Mouse (Mus musculus) lung, embryonic 14.5 days (tissue): Measurements from ENCODE around the gene C530008M17Rik. TPM values are rescaled to one million over a fixed set of nuclear protein-coding genes. Genes with fewer than 3 reads are reported as not detected.
A peak's percentile ranks its signal among the peaks of the same experiment; 100 is the strongest.

Experiments
- ATAC-seq: fragments of 200-750 bp; cut with Nextera tagmentation; 2 replicates; pipeline ENCODE4 v1.8.0; 2017; ENCODE audit warnings: mild to moderate bottlenecking, moderate TSS enrichment, moderate library complexity; ENCODE audit not compliant: insufficient read depth
- DNase-seq: peaks from one replicate; pipeline ENCODE4 v3.0.0-alpha.2; 2015
- H3K27ac ChIP-seq: fragments of 300-500 bp; sonication (generic); 2 replicates; pipeline ENCODE4 v1.5.1; 2014; ENCODE audit warnings: low read depth, mild to moderate bottlenecking, moderate library complexity
- H3K27me3 ChIP-seq: fragments of 300-500 bp; sonication (generic); 2 replicates; pipeline ENCODE4 v1.6.1; 2014; ENCODE audit warnings: low read length, control low read depth; ENCODE audit not compliant: insufficient read depth
- H3K36me3 ChIP-seq: fragments of 300-500 bp; sonication (generic); 2 replicates; pipeline ENCODE4 v1.6.1; 2014; ENCODE audit warnings: control low read depth; ENCODE audit not compliant: insufficient read depth
- H3K4me1 ChIP-seq: fragments of 300-500 bp; sonication (generic); 2 replicates; pipeline ENCODE4 v1.6.1; 2014; ENCODE audit warnings: antibody characterized with exemption, control low read depth; ENCODE audit not compliant: insufficient read depth
- H3K4me2 ChIP-seq: fragments of 300-500 bp; sonication (generic); 2 replicates; pipeline ENCODE4 v1.6.1; 2014; ENCODE audit warnings: mild to moderate bottlenecking
- H3K4me3 ChIP-seq: fragments of 300-500 bp; sonication (generic); 2 replicates; pipeline ENCODE4 v1.5.1; 2014; ENCODE audit warnings: low read depth, low read length
- H3K9ac ChIP-seq: fragments of 300-500 bp; sonication (generic); 2 replicates; pipeline ENCODE4 v1.6.1; 2014
- H3K9me3 ChIP-seq: fragments of 300-500 bp; sonication (generic); 2 replicates; pipeline ENCODE4 v1.6.1; 2016; ENCODE audit warnings: low read depth, low read length, control low read depth
- CTCF ChIP-seq: IDR thresholded peaks from 2 replicates; pipeline ENCODE4 v1.5.1; 2016; ENCODE audit warnings: antibody characterized with exemption, low read depth
- WGBS: fragments of 180-500 bp; shearing (Covaris S2); extraction: QIAGEN DNeasy Blood & Tissue Kit; methylation state at CpG from one replicate; pipeline ENCODE4 v1.1.7; 2014; 5-methylcytosine and 5-hydroxymethylcytosine counted together
- polyA plus RNA-seq: library from polyadenylated mRNA; unstranded; fragments of >200 nt; fragmentation: Nextera tagmentation; extraction: Ambion mirVana; gene quantifications from 2 replicates; pipeline ENCODE4 v1.2.1, GENCODE M21; 2014

Gene C530008M17Rik
- polyA plus RNA-seq, 1 experiment from 2014 or later: 14.8 TPM

DNA sequence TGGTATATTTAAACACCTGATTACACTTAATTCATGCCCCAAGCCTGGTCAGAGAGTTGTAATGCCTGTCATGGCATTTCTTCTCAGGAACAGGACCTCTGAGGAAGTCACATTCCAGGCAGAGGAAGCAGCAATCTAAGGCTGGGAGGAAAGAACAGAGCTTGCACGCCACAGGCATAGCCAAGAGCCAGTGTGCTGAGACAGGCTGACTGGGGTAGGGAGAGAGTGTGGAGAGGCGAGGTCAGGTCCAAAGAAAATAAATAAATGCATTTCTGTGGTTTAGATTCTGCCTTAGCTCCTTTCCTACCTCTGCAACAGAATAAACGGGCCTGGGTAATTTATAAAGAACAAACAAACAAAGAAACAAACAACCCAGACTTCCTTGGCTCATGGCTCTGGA is 104.0 kb downstream of the C530008M17Rik start:
- H3K4me1 ChIP-seq: 0 out of 2 replicates have a peak, but pooled peaks cover 13% of the 10 kb centered on the region
- 45% methylated on average over 3 of the region's 3 CpGs for WGBS

DNA sequence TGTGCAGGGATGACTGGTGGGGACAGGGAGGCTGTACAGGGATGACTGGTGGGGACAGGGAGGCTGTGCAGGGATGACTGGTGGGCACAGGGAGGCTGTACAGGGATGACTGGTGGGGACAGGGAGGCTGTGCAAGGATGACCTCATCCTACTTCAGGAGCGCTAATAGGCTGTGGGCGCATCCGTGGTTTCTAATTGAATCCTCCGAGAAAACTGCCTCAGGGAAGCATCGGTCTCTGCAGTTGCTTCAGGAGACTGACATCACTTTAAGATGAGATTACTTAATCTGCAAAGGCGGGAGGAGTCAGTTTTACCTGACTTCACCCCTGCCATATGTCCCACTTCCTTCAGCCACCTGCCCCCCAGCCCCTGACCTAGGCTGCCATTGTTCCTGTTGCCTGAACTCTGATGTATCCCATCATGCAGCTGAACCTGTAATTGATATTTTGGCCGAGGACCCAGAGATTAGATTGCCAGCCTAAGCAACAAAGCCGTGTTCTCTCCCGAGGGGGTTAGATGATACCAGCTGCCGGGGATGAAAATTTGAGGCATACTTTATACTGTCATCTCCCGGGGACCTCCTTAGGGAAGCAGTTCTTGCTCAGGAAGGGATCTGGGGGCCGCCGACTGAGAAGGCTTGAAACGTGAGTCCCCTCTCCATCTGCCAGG is 105.9 kb downstream of the C530008M17Rik start:
- Histone ChIP-seq H3K4me1 (0 out of 2 replicates have a peak, but pooled peaks cover 13% of the 10 kb centered on the region), H3K4me3 (no peak overlapping the region), H3K9me3 (peaks cover 4% of the 10 kb centered on the region; the same call in 1 of the 2 replicates), H3K27ac (no peak overlapping the region), H3K36me3 (no peaks in the 10 kb centered on the region), H3K4me2 (no peak overlapping the region), H3K27me3 (no peaks in the 10 kb centered on the region), H3K9ac (no peak overlapping the region)
- DNase-seq (no peak), ATAC-seq (no peak)
- 70% methylated on average over 14 of the region's 14 CpGs for WGBS
- no peak for TF ChIP-seq CTCF

More for the DNA sequence above, 104.0 kb downstream of the C530008M17Rik start:
- no peaks in the 10 kb centered on the region for H3K36me3 ChIP-seq
- peak; percentile 10 for DNase-seq
- H3K4me2 ChIP-seq: no peak overlapping the region
- H3K27me3 ChIP-seq: no peaks in the 10 kb centered on the region
- ATAC-seq: no peak
- no peak overlapping the region for H3K9ac ChIP-seq
- no peak overlapping the region for H3K4me3 ChIP-seq
- TF ChIP-seq CTCF: no peak
- no peaks in the 10 kb centered on the region for H3K9me3 ChIP-seq
- H3K27ac ChIP-seq: no peak overlapping the region

DNA sequence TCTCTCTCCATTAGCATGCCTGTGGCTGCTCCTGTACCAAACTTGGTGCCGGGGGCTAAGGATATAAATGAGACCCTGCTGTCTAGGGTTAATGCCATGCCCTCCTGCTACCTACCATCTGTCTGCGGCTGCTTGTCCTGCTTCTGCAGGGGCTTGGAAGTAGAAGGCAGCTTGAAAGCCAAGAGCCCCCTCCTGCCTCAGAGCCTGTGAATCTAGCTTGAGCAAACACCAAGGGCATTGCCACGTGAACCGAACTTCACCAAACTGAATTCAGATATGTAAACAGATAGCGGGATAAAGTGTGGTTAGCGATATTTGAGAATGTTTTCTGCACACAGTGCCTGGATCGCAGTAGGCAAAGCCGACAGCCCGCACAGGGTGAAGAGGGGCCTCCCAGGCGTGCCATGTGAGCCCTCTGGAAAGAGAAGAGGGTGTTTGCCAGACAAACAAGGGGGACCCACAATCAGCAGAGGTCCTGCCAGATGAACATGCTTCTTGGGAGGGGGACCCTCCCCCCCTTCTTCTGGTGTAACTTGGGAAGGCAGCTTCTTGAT is 106.9 kb downstream of the C530008M17Rik start:
- Histone ChIP-seq H3K4me3 (no peak overlapping the region), H3K27ac (peak overlapping the region; percentile 38; the same call in 1 of the 2 replicates), H3K27me3 (no peaks in the 10 kb centered on the region), H3K4me1 (0 out of 2 replicates have a peak, but pooled peaks cover 13% of the 10 kb centered on the region), H3K4me2 (peak overlapping the region; percentile 36), H3K9ac (no peak overlapping the region), H3K36me3 (no peaks in the 10 kb centered on the region), H3K9me3 (peaks cover 4% of the 10 kb centered on the region; the same call in 1 of the 2 replicates)
- WGBS: 32% methylated on average over 10 of the region's 10 CpGs
- no peak for TF ChIP-seq CTCF
- ATAC-seq (peak; percentile 91), DNase-seq (peak; percentile 58)

DNA sequence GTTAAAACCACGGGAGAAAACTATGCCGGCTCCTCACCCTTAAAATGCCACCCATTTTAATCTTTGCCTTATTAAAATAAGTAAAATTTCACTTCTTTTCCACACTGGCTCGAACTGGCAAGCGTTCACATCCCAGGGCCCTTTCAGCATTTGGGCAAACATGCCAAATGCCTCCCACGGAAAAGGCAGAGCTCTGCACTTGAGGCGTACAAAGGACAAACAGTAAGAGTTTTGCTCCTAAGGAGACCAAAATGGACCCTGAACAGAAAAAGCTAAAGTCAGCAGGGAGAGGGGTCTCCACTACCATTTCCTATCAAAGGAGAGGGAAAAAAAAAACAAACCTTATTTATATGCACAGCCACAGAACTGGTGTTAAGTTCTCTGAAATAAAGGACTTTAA is 107.4 kb downstream of the C530008M17Rik start:
- Histone ChIP-seq H3K27me3 (no peaks in the 10 kb centered on the region), H3K9ac (no peak overlapping the region), H3K9me3 (peaks cover 4% of the 10 kb centered on the region; the same call in 1 of the 2 replicates), H3K4me3 (no peak overlapping the region), H3K4me1 (0 out of 2 replicates have a peak, but pooled peaks cover 13% of the 10 kb centered on the region), H3K36me3 (no peaks in the 10 kb centered on the region), H3K27ac (peak overlapping the region; percentile 38; the same call in 1 of the 2 replicates), H3K4me2 (peak overlapping the region; percentile 36)
- no peak for TF ChIP-seq CTCF
- ATAC-seq: no peak
- peak; percentile 33 for DNase-seq
- 44% methylated on average over 6 of the region's 6 CpGs for WGBS

DNA sequence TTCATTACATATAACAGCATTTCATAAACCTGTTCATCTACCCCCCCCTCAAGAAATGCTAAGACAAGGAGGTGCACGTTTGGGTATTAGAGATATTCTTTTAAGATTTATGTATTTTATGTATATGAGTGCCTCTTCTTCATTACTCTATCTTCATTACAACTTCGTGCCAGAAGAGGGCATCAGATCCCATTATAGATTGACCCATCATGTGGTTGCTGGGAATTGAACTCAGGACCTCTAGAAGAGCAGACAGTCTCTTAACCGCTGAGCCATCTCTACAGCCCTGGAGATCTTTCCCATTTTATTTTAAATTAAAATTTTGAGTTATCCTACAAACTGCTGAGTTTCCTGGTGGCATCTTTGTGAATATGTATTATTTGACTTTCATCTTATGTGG is 112.7 kb downstream of the C530008M17Rik start:
- H3K9me3 ChIP-seq: peaks cover 4% of the 10 kb centered on the region; the same call in 1 of the 2 replicates
- H3K27ac ChIP-seq: no peak overlapping the region
- H3K4me3 ChIP-seq: no peak overlapping the region
- no peak for DNase-seq
- no peak overlapping the region for H3K4me2 ChIP-seq
- no peaks in the 10 kb centered on the region for H3K4me1 ChIP-seq
- H3K27me3 ChIP-seq: no peaks in the 10 kb centered on the region
- no peaks in the 10 kb centered on the region for H3K36me3 ChIP-seq
- H3K9ac ChIP-seq: no peak overlapping the region
- WGBS: 69% methylated on average over 3 of the region's 3 CpGs
- ATAC-seq: no peak
- 0 out of 2 replicates have a peak, but pooled peaks have one; percentile 7 for TF ChIP-seq CTCF

DNA sequence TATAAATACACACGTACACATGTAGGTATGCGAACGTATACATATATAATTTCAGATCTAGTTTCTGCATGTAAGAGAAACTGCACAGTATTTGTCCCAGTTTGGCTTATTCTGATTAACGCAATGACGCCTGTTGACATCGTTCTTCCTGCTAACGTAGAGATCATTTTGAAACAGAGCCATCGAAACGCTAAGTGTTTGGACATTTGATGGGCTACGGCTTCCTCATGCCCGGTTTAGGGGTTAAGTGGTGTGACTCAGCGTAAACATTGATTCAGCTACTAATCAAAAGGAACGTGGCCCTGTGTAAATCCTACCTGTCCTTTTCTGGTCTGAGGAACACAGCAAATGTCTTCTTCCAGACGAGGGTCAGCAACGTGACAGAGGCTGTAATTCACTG is 113.3 kb downstream of the C530008M17Rik start:
- Histone ChIP-seq H3K9ac (no peak overlapping the region), H3K4me1 (no peaks in the 10 kb centered on the region), H3K27ac (no peak overlapping the region), H3K9me3 (peaks cover 4% of the 10 kb centered on the region; the same call in 1 of the 2 replicates), H3K36me3 (no peaks in the 10 kb centered on the region), H3K27me3 (no peaks in the 10 kb centered on the region), H3K4me3 (no peak overlapping the region), H3K4me2 (no peak overlapping the region)
- WGBS: 51% methylated on average over 15 of the region's 15 CpGs
- DNase-seq (no peak), ATAC-seq (no peak)
- no peak for TF ChIP-seq CTCF

DNA sequence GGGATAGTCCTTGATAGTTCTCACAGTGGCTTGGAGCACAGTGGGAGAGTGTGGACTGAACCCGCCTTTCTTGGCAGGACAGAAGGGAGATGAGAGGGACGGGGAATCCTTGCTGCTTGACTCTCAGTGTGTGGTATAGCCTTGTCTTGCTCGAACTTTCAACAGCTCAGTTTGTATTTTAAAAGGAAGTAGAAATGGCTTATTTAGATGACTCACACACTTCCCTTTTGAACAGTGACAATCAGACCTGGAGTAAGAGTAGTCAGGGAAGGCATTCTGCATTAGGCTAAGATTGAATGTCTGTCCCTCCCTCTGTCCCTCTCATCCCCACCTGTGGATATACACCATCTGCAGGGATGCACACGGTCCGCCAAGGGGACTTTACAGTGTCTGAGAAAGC is 115.1 kb downstream of the C530008M17Rik start:
- Histone ChIP-seq H3K4me1 (no peaks in the 10 kb centered on the region), H3K36me3 (no peaks in the 10 kb centered on the region), H3K27me3 (no peaks in the 10 kb centered on the region), H3K4me2 (no peak overlapping the region), H3K4me3 (no peak overlapping the region), H3K9me3 (no peaks in the 10 kb centered on the region), H3K27ac (no peak overlapping the region), H3K9ac (no peak overlapping the region)
- 83% methylated on average over 5 of the region's 5 CpGs for WGBS
- no peak for TF ChIP-seq CTCF
- ATAC-seq (no peak), DNase-seq (no peak)
